Comparison of ENCODE assay signal across 8 mouse cellular contexts in the genomic region with DNA sequence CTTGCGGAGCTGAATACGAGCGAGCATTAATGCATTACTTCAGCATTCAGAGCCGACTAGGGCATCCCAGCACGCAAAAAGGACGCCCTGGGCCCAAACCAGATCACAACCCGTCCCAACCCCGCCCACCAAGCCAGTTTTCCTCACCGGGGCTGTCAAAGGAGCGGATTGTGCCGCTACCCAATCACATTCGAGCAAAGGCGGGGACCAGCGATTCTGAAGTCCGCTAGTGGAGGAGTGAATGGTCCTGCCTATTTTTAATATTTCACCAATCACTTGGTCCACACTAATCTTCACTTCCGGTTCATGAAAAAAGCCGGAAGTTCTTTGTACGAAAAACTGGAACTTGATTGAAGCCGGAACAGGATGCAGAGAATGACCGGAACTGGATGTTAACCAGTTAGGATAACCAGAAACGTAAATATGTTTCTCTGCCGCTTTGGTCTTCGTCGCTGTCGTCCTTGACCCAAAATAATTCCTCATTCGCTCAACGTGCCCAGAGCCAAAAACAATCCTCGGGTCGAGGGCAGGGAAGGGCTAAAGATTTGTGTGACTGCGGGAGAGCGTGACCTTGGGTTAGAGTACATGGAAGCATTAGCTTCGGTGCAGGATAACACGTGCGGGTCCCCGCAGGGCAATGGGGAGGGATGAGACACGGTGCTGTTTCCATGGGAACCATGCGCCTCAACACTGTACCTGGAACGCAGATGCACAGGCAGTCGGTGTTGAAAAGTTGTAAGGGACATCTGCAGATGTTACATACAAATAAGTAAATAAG. TPM values are rescaled to one million over a fixed set of nuclear protein-coding genes. Genes with fewer than 3 reads are reported as not detected.
A peak's percentile ranks its signal among the peaks of the same experiment; 100 is the strongest.
DNase-seq lines count a peak whose midpoint lies in the region; ATAC-seq lines count a peak whose summit lies in the region.

A gene (plus strand): TSS at position 297 of the 778 bp plus-strand sequence.

- intact Hi-C loops in gastrocnemius, postnatal 14 days (cut with DNase I; ENCODE audit: low total_unique reads) = no loop called here
- intact Hi-C loops in left cerebral cortex, postnatal 10 days (cut with DNase I) = loop anchor here (2.0 to 10.0 kb wide), 2 partner anchors 51 to 103 kb away; a partner anchor contains a TSS

- DNase-seq in adrenal gland, adult (ENCODE audit: inconsistent age in 2 of 2, low spot score in 1 of 2) = peak; percentile 96 to 98
- DNase-seq in embryo, embryonic 10.5 days (ENCODE audit: low spot score) = peak; percentile 99
- peak; percentile 95 for DNase-seq in gastrocnemius, postnatal 14 days
- DNase-seq in left cerebral cortex, postnatal 10 days (ENCODE audit: extremely low spot score in 1 of 2, low spot score in 2 of 2) = peak; percentile 96 to 97
- peak; percentile 91 for DNase-seq in right cerebral cortex, postnatal 25 days
- peak; percentile 95 for DNase-seq in urinary bladder, postnatal 4 days (ENCODE audit: low spot score in 2 of 2)

- ATAC-seq in inflammation-experienced regulatory T-cells, adult 6 months = peak; percentile 85
- ATAC-seq in megakaryocyte-erythroid progenitor cell, adult 5-6 weeks (replicated peaks; ENCODE audit: low FRiP score, low TSS enrichment, poor library complexity, severe bottlenecking) = peak; percentile 87

RNA-seq across cellular contexts. Expression of the gene that starts here (rescaled TPM):
- total RNA-seq in gastrocnemius, postnatal 14 days (2021) = 1 to 10 TPM; 1.7 to 2.2 TPM
- polyA plus RNA-seq in inflammation-experienced regulatory T-cells, adult 6 months (2017; shearing (Covaris generic)) = 1 to 10 TPM in 2 of 3 experiments, under 1 TPM in 1; 0.69 to 5.2 (median 4.1) TPM
- 1 to 10 TPM; 1.9 to 2.2 TPM for total RNA-seq in left cerebral cortex, postnatal 10 days (2021)
- total RNA-seq in megakaryocyte-erythroid progenitor cell, adult 5-6 weeks (2014; fragmentation: Nextera tagmentation) = 3.4 and 4.5 TPM in 2 replicates
- total RNA-seq in megakaryocyte-erythroid progenitor cell, adult 5-6 weeks (2017) = 2.8 and 4.6 TPM in 2 replicates

Comparison
In these comparisons a context has a peak if more than half of its experiments do, and no peak if none do; other contexts are left out.
1. Peak in every context shown above with its lines: DNase-seq and ATAC-seq.